Mouse (Mus musculus) urinary bladder, postnatal 4 days (tissue): ENCODE data around the gene Kif5a.

ENCODE experiments used
- DNase-seq, 2 experiments: peaks; one replicate each; pipeline ENCODE4 v3.0.0; 2021 to 2022; ENCODE audit warnings: low spot score in 2 of 2

Kif5a gene

DNA sequence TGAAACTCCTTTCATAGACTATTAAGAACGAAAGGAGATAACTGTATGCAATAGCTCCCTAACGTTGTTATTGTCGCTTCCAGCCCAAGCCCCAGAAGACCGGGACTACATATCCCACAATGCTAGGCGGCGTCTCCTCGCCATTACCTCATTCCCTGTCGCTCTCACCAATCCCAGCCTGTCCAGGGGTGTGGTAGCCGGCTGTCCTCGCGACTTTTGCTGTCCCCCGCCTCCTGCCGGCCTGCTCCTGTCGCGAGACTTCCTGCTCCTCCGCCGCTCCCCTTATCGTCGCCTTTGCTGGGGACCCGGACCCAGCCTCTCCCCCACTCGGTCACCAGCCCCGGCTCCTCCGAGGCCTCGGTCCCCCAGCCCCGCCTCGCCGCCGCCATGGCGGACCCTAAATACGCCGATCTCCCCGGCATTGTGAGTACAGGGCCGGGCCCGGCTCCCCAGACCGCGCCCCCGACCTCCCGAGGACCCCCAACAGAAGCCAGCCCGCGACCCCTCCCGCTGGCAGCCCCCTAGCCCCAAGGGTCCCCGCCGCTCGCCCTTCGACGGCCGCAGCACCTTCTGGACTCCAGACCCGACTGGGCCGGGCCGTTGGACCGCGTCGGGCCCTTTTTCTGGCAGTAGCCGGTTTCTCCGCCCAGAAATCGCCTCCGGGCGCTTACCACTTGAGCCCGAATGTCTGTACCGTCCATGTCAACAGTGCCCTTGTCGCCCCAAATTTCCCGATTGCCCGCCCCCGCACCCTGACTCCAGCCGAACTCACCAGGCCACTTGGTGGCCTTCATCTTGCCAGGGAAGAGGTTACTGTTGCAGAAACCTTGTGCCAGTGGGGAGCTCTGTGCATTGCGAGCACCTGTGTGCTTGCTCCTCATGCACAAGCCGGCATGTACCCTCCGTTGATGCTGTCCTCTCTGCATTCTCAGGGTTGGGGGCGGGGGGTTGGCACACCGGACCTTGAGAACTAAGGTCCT is 3.3 kb upstream of the Kif5a start, which contains the start of gene Dctn2:
Gene Dctn2, plus strand, starts transcription at position 257 of the 980 bp plus-strand sequence.
- peak; percentile 93 to 95 for DNase-seq

DNA sequence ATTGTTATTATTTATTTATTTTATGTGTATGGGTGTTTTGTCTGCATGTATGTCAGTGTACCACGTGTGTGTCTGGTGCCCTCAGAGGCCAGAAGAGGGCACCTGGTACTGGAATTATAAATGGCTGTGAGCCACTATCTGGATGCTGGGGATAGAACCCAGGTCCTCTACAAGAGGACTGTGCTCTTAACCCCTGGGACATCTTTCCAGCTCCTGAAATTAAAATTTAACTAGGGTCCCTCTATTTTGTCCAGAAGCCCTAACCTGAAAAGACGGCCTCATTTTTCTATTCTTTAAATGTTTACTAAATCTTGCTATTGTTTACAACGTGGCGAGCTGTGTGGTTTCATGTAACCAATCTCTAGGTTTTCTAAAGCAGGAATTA is 2.6 kb upstream of the Kif5a start:
- DNase-seq, result no peak

DNA sequence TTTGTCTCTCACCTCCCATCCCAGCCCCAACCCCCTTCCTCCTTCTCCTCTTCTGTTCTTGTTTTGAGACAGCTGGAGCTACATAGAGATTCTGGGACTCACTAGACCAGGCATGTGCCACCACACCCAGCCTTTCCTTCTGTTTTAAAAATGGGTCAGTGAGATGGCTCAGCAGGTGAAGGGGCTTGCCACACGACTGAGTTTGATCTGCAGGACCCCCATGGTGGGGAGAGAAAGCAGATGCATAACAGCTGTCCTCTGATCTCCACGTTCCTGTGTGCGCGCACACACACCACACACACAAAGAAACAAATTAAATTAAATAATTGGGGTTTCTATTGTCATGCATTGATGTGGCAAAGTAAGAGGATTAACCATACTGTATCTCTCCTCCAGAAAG is 1.8 kb upstream of the Kif5a start:
- no peak for DNase-seq

- no peak for DNase-seq
Observed at GRCm38 (mm10) chr10:127264336-127264735, 1.2 kb upstream of the Kif5a start.

GRCm38 (mm10) chr10:127263631-127264030 is 483 bp upstream of the Kif5a start:
- DNase-seq, result no peak

DNA sequence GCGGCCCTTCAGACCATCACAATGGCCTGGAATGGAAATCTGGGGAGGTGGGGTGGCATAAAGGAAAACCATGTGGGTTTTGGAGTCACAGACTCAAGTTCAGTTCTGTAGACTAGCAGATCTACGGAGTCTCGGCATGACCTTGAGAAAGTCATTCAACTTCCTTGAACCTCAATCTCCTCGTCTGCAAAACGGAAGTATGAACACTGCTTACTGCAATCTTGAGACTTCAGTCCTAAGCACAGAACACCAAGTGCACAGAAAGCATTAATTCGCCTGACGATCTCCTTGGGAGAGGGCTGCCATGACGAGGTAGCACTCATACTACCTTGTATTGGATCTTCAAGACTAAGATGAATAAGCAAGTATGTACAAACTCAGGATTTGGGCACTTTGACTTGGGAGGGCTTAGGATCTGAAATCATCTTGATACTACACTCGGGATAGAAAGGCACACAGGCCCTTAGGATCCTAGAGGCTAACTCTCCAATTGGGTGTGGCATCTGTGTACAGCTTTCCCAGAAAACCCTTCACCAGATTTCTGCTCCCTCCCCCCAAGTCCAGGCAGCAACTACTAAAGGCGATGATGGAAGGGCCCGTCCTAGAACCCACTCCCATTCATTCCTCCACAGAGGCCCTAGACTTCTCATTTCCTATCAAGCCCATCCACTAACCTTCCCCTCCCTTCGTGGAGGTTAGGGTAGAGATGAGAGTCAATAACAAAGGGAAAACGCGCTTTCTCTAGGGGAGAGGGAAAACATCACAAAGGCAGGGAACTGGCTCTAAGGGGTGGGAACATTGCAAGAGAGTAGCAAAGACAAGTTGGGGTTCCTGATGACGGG is 1.2 kb downstream of the Kif5a start:
- no peak for DNase-seq

GRCm38 (mm10) chr10:127258489-127258888 is 4.7 kb downstream of the Kif5a start:
- no peak for DNase-seq

- no peak for DNase-seq
Observed at GRCm38 (mm10) chr10:127257790-127258189, 5.4 kb downstream of the Kif5a start.

GRCm38 (mm10) chr10:127255625-127256345 is 7.4 kb downstream of the Kif5a start:
- DNase-seq, result peak; percentile 60 to 79

- no peak for DNase-seq
Observed at GRCm38 (mm10) chr10:127250810-127251209, 12.3 kb downstream of the Kif5a start.

DNA sequence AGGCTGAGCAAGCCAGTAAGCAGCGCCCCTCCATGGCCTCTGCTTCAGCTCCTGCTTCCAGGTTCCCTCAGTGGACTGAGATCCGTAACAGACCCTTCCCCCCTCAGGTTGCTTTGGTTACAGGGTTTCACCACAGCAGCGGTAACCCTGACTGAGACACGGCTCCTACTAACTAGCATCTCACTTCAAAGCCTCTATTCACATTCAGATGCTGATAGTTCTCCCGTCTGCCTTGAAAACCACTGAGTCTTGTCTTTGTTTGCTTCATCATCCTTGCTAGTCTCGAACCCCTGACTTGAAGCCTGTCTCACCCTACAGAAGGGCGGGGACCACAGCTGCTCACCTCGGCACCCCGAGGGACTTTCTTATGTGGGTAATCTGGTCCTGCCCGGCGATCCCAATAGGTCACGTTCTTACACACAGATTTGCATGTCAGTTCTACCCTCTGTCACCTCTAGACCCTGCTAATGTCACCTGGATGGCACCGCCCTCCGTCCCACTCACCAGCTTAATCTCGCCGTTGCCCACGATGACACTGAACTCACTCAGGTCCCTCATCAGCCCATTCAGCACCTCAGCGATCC is 24.8 kb downstream of the Kif5a start:
- no peak for DNase-seq

- DNase-seq, result no peak
Observed at GRCm38 (mm10) chr10:127236541-127236940, 26.6 kb downstream of the Kif5a start.

GRCm38 (mm10) chr10:127233141-127233540 is 30.0 kb downstream of the Kif5a start:
- no peak for DNase-seq

GRCm38 (mm10) chr10:127231741-127232140 is 31.4 kb downstream of the Kif5a start:
- no peak for DNase-seq

DNA sequence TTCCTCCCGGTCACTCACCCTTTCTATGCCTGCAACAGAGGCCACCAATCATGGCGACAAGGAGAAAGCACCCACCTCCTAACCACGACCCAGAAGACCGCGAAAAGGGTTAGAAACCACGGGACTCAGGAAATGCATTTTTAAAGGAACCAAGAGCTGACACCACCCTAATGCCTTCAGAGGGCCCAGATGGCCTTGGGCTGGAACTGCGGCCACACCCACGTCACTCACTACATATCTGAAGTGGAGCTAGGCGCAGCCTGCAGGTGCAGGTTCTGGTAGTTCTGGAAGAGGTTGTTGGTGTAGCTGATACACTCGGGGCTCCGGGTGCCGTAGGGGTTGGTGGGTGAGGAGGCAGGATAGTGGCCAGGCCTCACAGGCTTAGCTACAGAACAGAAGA is 32.5 kb downstream of the Kif5a start:
- DNase-seq, result no peak

DNA sequence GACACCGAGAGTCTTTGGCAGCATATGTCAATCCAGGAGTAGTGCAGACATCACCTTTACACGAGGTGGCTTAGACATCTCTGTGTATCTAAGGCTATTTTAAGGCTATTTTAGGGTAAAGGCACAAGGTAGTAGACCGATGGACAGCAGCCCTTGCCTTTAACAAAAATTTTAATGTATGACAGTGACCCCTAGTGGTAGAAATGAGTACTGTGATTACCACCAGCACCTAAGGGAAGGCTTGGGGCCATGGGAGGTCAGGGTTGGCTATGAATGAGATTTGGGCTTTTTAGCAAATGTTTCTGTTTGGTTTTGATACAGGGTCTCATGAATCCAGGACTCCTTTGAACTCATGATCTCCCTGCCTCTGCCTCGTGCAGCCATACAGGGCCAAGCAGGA is 34.3 kb downstream of the Kif5a start:
- no peak for DNase-seq

DNA sequence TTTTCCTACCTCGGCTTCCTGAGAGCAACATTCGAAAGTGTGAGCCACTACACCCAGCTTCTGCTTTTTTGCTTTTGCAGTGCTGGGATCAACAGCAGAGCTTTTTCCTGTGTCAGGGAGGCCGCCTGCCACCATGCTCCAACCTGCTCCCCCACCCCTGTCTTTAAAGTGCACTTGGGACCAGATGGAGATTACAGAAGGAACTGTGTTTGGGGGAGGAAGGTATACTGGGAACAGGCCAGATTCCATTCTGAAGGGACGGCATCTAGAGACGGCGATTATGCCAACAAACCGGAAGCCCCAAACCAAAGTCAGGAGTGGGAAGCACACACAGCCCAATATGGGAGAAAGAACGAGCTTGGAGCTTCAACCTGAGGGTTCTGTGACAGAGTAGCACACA is 36.0 kb downstream of the Kif5a start:
- no peak for DNase-seq

GRCm38 (mm10) chr10:127226318-127226895 is 36.7 kb downstream of the Kif5a start:
- DNase-seq, result no peak

DNA sequence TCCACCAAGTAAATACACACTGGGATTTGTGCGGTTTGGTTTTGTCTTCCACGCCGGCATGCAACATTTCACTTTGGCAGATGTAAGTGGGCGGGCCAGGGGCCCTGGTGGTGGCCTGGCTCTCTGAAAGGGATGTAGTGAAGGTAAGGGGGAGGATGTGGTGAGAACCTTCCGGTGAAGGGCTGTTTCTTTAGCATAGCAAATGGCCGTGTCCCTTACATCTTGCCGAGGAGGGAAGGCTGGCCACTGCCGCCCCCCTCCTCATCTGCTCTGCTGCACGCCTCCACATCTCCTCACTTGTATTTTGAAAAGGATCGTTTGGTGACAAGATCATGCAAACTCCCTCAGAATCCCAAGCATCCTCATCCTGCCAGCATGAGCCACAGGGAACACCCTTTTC is 37.4 kb downstream of the Kif5a start:
- no peak for DNase-seq

- no peak for DNase-seq
Observed at GRCm38 (mm10) chr10:127225213-127225612, 37.9 kb downstream of the Kif5a start.

DNA sequence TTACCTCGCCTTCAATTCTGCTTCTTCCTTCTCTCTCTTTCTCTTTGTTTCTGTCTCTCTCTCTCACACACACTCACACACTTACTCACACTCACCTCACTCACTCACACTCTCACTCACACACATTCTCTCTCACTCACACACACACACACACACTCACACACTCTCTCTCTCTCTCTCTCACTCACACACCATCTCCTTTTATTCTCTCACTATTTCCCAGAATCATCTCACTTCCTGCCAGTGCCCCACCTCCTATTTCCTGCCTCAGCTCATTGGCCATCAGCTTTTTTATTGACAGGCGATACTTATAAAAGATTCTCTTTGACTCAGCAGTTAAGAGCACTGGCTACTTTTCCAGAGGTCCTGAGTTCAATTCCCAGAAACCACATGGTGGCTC is 44.8 kb downstream of the Kif5a start:
- DNase-seq, result no peak
